Mouse (Mus musculus): ENCODE measurements around the gene Adcy1. TPM values are rescaled to one million over a fixed set of nuclear protein-coding genes. Genes with fewer than 3 reads are reported as not detected.
A peak's percentile ranks its signal among the peaks of the same experiment; 100 is the strongest.

Gene Adcy1
- polyA plus RNA-seq, 1 experiment from 2014 or later = 1.1 TPM

DNA sequence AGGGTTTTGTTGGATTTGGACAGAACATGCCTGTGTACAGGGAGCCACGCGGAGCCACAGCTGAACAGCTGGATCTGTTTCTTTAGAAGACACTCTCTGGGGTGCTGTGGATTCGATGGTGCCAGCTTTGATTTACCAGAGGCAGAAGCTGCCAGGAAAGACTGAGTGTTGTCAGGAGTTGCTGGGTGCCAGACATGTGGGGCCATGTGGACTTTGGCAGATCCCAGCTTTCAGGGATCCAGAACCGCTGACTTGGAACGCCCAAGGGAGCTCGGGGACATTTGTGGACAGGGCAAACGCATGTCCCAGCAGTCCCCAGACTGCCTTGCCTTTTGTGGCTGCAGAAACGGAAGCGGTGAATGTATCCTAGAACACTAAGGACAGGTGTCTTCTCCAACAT, 72.5 kb downstream of the Adcy1 start:
- H3K4me3 ChIP-seq (replicated peaks) = no peak overlapping the region
- 0 out of 2 replicates have a peak, but pooled peaks cover 4% of the 10 kb centered on the region for H3K4me1 ChIP-seq
- no peak overlapping the region for H3K4me2 ChIP-seq (replicated peaks)
- 77% methylated on average over 9 of the region's 9 CpGs for WGBS
- no peaks in the 10 kb centered on the region for H3K27me3 ChIP-seq
- H3K9me3 ChIP-seq (replicated peaks) = no peaks in the 10 kb centered on the region
- no peak for ATAC-seq (ENCODE audit: insufficient number of reproducible peaks, low FRiP score, low TSS enrichment, low read depth)
- H3K27ac ChIP-seq (replicated peaks) = no peak overlapping the region
- no peaks in the 10 kb centered on the region for H3K36me3 ChIP-seq
- H3K9ac ChIP-seq = no peak overlapping the region

DNA sequence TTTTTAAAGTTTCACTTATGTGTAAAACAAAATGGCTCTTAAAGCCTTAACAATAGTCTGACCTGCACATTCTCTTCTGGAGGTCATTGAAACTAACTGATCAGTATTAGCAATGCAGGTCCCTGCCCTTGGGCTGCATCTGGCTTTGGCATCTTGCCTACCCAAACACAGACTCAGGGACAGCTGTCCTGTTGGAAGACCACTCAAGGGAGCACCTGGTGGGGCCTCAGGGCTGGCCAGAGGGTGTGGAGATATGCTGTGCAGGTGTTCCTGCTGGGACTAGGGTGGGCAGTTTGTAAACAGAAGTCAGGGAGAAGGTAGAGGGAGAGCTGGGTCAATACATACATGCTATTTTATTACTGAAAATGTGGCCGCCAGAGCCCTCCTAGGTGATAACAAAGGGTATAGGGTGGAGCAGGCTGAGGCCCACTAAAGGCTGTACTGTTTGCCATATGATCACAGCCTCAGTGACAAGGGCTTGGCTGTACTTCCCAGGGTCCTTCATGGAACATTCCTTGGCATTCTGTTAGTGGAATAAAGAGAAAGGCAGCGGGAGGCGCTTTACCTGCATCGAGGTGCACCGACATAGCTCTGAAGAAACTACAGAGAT, 73.1 kb downstream of the Adcy1 start:
- Histone ChIP-seq H3K4me3 (replicated peaks) (no peak overlapping the region), H3K27ac (replicated peaks) (no peak overlapping the region), H3K36me3 (no peaks in the 10 kb centered on the region), H3K27me3 (no peaks in the 10 kb centered on the region), H3K4me1 (0 out of 2 replicates have a peak, but pooled peaks cover 4% of the 10 kb centered on the region), H3K4me2 (replicated peaks) (no peak overlapping the region), H3K9me3 (replicated peaks) (no peaks in the 10 kb centered on the region), H3K9ac (no peak overlapping the region)
- ATAC-seq (ENCODE audit: insufficient number of reproducible peaks, low FRiP score, low TSS enrichment, low read depth) = no peak
- 99% methylated on average over 5 of the region's 5 CpGs for WGBS

GRCm38 (mm10) chr11:7138370-7138769, 75.1 kb downstream of the Adcy1 start:
- no peak overlapping the region for H3K9ac ChIP-seq
- no peak overlapping the region for H3K27ac ChIP-seq (replicated peaks)
- peaks cover 8% of the 10 kb centered on the region for H3K4me1 ChIP-seq
- ATAC-seq (ENCODE audit: insufficient number of reproducible peaks, low FRiP score, low TSS enrichment, low read depth) = no peak
- WGBS = 87% methylated on average over 8 of the region's 8 CpGs
- H3K9me3 ChIP-seq (replicated peaks) = no peaks in the 10 kb centered on the region
- no peak overlapping the region for H3K4me2 ChIP-seq (replicated peaks)
- no peaks in the 10 kb centered on the region for H3K36me3 ChIP-seq
- H3K27me3 ChIP-seq = no peaks in the 10 kb centered on the region
- H3K4me3 ChIP-seq (replicated peaks) = no peak overlapping the region

- WGBS = 85% methylated on average over 3 of the region's 3 CpGs
- Histone ChIP-seq H3K9ac (no peak overlapping the region), H3K27me3 (no peaks in the 10 kb centered on the region), H3K36me3 (no peaks in the 10 kb centered on the region), H3K9me3 (replicated peaks) (no peaks in the 10 kb centered on the region), H3K4me2 (replicated peaks) (no peak overlapping the region), H3K4me3 (replicated peaks) (no peak overlapping the region), H3K4me1 (peaks cover 8% of the 10 kb centered on the region), H3K27ac (replicated peaks) (no peak overlapping the region)
- no peak for ATAC-seq (ENCODE audit: insufficient number of reproducible peaks, low FRiP score, low TSS enrichment, low read depth)
These were observed 77.2 kb downstream of the Adcy1 start for GRCm38 (mm10) chr11:7140449-7140848.

DNA sequence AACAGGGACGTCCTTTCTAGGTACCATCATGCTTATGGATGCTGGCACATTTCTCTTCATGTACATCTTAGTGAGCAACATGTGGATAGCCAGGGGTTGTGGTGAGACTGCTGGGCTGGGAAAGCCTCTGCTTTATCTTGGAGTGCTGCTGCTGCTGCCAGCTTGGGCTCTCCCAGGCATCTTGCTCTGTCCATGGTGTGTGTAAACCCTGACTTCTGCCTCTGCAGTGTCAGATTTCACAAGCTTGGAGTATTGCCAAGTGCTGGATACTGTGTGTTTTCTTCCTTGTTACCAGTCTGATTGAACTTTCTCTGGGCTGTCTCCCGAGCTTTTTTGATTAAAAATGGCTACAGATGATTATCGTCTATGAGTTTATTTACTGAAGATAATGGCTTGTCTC, 79.4 kb downstream of the Adcy1 start:
- Histone ChIP-seq H3K4me2 (replicated peaks) (no peak overlapping the region), H3K4me3 (replicated peaks) (no peak overlapping the region), H3K9ac (no peak overlapping the region), H3K27me3 (no peaks in the 10 kb centered on the region), H3K36me3 (no peaks in the 10 kb centered on the region), H3K9me3 (replicated peaks) (no peaks in the 10 kb centered on the region), H3K27ac (replicated peaks) (no peak overlapping the region), H3K4me1 (peaks cover 4% of the 10 kb centered on the region)
- 17% methylated on average over 3 of the region's 3 CpGs for WGBS
- ATAC-seq (ENCODE audit: insufficient number of reproducible peaks, low FRiP score, low TSS enrichment, low read depth) = 0 out of 2 replicates have a peak, but pooled peaks have one; percentile 36

DNA sequence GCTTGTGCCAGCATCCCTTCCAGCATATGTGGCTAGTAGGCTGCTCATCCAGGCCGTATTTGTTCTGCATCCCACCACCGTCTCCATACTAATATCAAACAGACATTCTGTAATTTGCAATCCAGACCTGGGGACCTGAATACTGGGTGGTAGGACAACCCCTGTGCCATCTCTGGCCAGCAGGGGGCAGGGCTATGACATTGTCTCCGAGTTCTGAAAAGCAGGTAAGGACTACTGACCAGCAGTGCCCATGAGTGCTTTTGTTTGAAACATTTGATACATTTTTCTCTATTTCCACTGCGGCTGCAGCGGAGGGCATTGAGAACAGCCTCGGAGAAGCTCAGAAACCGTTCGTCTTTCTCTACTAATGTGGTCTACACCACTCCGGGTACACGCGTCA, 81.1 kb downstream of the Adcy1 start:
- WGBS = 77% methylated on average over 11 of the region's 11 CpGs
- no peak overlapping the region for H3K27ac ChIP-seq (replicated peaks)

DNA sequence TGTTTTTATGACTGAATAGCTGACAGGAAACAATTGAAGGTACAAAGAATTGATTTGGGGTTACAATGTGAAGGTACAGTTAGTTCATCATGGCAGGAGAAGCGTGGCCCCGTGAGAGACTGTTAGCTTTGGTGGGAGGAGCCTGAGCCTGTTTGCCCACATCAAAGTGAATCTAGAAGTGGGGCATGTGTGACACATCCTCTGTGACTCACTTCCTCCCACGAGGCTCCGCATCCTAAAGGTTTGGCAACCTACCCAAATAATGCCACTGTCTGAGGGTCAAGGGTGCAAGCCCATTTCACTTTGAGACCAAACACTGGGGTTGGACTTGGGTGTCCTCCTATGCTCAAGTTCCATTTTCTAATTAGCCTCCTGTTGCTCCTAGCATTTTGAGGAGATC, 81.9 kb downstream of the Adcy1 start:
- no peak for ATAC-seq (ENCODE audit: insufficient number of reproducible peaks, low FRiP score, low TSS enrichment, low read depth)
- 58% methylated on average over 4 of the region's 4 CpGs for WGBS
- Histone ChIP-seq H3K9ac (no peak overlapping the region), H3K4me3 (replicated peaks) (no peak overlapping the region), H3K9me3 (replicated peaks) (no peaks in the 10 kb centered on the region), H3K36me3 (no peaks in the 10 kb centered on the region), H3K4me1 (peaks cover 4% of the 10 kb centered on the region), H3K27me3 (no peaks in the 10 kb centered on the region), H3K27ac (replicated peaks) (no peak overlapping the region), H3K4me2 (replicated peaks) (no peak overlapping the region)

More for the DNA sequence above, 81.1 kb downstream of the Adcy1 start:
- H3K9ac ChIP-seq = no peak overlapping the region
- no peaks in the 10 kb centered on the region for H3K27me3 ChIP-seq
- no peak overlapping the region for H3K4me2 ChIP-seq (replicated peaks)
- H3K9me3 ChIP-seq (replicated peaks) = no peaks in the 10 kb centered on the region
- peaks cover 4% of the 10 kb centered on the region for H3K4me1 ChIP-seq
- no peak for ATAC-seq (ENCODE audit: insufficient number of reproducible peaks, low FRiP score, low TSS enrichment, low read depth)
- H3K36me3 ChIP-seq = no peaks in the 10 kb centered on the region
- no peak overlapping the region for H3K4me3 ChIP-seq (replicated peaks)

DNA sequence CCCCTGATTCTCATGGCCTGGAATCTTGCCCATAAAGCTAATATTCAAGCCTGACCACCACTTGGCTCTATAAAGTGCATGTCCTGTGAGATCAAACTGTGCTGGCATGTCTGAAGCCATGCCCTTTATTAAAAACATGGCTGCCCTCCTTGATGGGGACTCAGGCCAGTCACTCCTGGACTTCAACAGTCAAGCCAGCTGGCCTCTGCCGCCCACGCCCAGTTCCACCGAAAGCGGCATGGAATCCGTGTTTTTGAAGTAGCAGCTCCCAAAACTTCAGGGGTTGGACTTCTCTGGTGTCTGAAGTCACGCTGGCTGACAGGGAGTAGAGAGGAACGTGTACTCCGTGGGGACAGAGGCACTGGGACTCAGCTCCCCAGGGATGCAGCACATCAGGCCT, 84.2 kb downstream of the Adcy1 start:
- no peak overlapping the region for H3K4me2 ChIP-seq (replicated peaks)
- no peak overlapping the region for H3K9ac ChIP-seq
- H3K4me1 ChIP-seq = peaks cover 2% of the 10 kb centered on the region
- no peaks in the 10 kb centered on the region for H3K9me3 ChIP-seq (replicated peaks)
- H3K27ac ChIP-seq (replicated peaks) = no peak overlapping the region
- 84% methylated on average over 8 of the region's 8 CpGs for WGBS
- H3K4me3 ChIP-seq (replicated peaks) = no peak overlapping the region
- no peaks in the 10 kb centered on the region for H3K27me3 ChIP-seq
- H3K36me3 ChIP-seq = no peaks in the 10 kb centered on the region
- ATAC-seq (ENCODE audit: insufficient number of reproducible peaks, low FRiP score, low TSS enrichment, low read depth) = no peak

DNA sequence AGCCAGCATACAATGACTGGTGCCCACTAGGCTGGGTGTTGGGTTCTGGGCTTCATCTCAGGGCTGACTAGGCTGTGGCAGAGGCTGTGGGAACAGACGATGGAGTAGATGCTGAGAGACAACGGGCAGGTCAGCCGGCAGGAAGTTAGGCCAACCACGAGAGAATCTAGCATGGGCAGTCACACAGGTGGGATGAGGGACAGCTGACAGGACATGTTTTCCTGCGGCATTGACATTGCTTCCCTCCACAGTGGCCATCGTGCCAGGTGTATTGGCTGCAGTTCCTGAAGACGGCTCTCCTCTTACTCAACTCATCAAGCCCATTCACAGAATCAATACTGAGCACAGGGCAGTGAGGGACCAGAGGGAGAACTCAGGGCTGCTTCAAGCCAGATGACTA, 84.7 kb downstream of the Adcy1 start:
- 89% methylated on average over 7 of the region's 7 CpGs for WGBS
- no peaks in the 10 kb centered on the region for H3K36me3 ChIP-seq
- H3K27ac ChIP-seq (replicated peaks) = no peak overlapping the region
- H3K4me2 ChIP-seq (replicated peaks) = no peak overlapping the region
- H3K4me1 ChIP-seq = no peaks in the 10 kb centered on the region; the same call in 1 of the 2 replicates
- H3K9me3 ChIP-seq (replicated peaks) = no peaks in the 10 kb centered on the region
- no peak overlapping the region for H3K4me3 ChIP-seq (replicated peaks)
- H3K9ac ChIP-seq = no peak overlapping the region
- H3K27me3 ChIP-seq = no peaks in the 10 kb centered on the region
- no peak for ATAC-seq (ENCODE audit: insufficient number of reproducible peaks, low FRiP score, low TSS enrichment, low read depth)

DNA sequence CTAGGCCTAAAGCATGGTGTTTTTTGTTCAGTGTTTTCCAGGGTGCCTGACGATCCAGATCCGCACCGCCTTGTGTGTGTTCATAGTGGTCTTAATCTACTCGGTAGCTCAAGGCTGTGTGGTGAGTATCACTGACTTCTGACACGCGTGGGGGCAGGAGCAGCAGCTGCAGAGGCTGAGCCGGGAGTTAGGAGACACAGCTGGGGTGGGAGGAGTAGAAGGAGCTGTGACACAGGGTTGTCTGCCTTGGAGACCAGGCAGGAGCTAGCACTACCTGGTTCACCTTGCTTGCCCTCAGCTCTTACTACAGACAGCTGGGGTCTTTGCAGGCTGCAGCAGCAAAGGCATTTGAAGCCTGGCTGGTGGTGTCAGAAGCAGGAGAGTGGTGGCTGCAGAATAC, 86.2 kb downstream of the Adcy1 start:
- no peak overlapping the region for H3K9ac ChIP-seq
- 60% methylated on average over 7 of the region's 7 CpGs for WGBS
- H3K4me2 ChIP-seq (replicated peaks) = no peak overlapping the region
- H3K27ac ChIP-seq (replicated peaks) = no peak overlapping the region
- H3K4me1 ChIP-seq = no peaks in the 10 kb centered on the region; the same call in 1 of the 2 replicates
- no peak overlapping the region for H3K4me3 ChIP-seq (replicated peaks)
- no peaks in the 10 kb centered on the region for H3K36me3 ChIP-seq
- no peaks in the 10 kb centered on the region for H3K27me3 ChIP-seq
- no peaks in the 10 kb centered on the region for H3K9me3 ChIP-seq (replicated peaks)
- no peak for ATAC-seq (ENCODE audit: insufficient number of reproducible peaks, low FRiP score, low TSS enrichment, low read depth)

DNA sequence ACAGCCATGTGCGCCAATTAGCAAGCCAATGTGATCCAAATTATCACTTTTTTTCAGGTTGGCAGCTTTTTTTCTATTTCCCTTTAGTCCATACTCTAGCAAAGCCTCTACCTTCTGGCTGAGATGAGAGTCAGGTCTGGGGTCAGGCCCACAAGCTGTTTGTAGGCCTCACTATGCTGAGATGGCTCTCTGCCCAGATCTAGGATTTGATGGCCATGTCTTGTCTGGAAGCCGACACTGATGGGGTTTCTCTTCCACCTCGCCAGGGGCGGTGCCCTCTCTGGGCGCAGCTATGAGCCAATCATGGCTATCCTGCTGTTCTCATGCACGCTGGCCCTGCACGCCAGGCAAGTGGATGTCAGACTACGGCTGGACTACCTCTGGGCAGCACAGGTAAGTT, 87.2 kb downstream of the Adcy1 start:
- WGBS = 90% methylated on average over 8 of the region's 8 CpGs
- no peak overlapping the region for H3K9ac ChIP-seq
- no peaks in the 10 kb centered on the region; the same call in 1 of the 2 replicates for H3K4me1 ChIP-seq
- H3K27me3 ChIP-seq = no peaks in the 10 kb centered on the region
- H3K36me3 ChIP-seq = no peaks in the 10 kb centered on the region
- no peak overlapping the region for H3K4me3 ChIP-seq (replicated peaks)
- H3K4me2 ChIP-seq (replicated peaks) = no peak overlapping the region
- ATAC-seq (ENCODE audit: insufficient number of reproducible peaks, low FRiP score, low TSS enrichment, low read depth) = no peak
- H3K27ac ChIP-seq (replicated peaks) = no peak overlapping the region
- no peaks in the 10 kb centered on the region for H3K9me3 ChIP-seq (replicated peaks)

DNA sequence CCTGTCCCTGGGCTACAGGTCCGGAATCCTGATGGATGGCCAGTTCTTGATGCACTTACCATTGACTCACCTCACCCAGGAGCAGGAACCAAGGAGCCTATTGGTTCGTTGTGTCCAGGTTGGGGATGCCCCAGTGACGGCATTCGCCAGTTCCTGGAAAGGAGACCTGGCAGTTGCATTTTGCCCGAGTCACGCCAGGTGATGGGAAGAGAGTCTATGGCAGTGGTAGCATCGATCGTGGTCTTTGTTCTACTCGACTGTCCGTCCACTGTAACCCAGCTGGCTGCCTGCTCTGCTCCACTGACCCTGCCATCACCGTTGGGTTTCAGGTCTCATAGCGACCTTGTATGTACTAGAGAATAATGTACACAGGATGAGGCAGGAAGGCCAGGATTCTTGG, 89.1 kb downstream of the Adcy1 start:
- no peaks in the 10 kb centered on the region for H3K27me3 ChIP-seq
- H3K36me3 ChIP-seq = no peaks in the 10 kb centered on the region
- H3K9ac ChIP-seq = no peak overlapping the region
- WGBS = 92% methylated on average over 12 of the region's 12 CpGs
- H3K27ac ChIP-seq (replicated peaks) = no peak overlapping the region
- H3K4me1 ChIP-seq = no peaks in the 10 kb centered on the region; the same call in 1 of the 2 replicates
- no peak overlapping the region for H3K4me3 ChIP-seq (replicated peaks)
- no peaks in the 10 kb centered on the region for H3K9me3 ChIP-seq (replicated peaks)
- ATAC-seq (ENCODE audit: insufficient number of reproducible peaks, low FRiP score, low TSS enrichment, low read depth) = no peak
- H3K4me2 ChIP-seq (replicated peaks) = no peak overlapping the region

All from embryonic facial prominence, embryonic 15.5 days (tissue).